ENCODE assay signal across 31 mouse cellular contexts in genomic region chr3:107857646-107858045, GRCm38 (mm10). TPM values are rescaled to one million over a fixed set of nuclear protein-coding genes. Genes with fewer than 3 reads are reported as not detected.
DNase-seq lines count a peak whose midpoint lies in the region; ATAC-seq and TF ChIP-seq lines count a peak whose summit lies in the region.
"Had no signal": no experiment of that assay in that cellular context is flagged by ENCODE, and none has a peak within 500 bp of the region (broad histone marks: within the 10 kb centered on the region; RNA-seq: fewer than 3 reads in every experiment).

No protein-coding gene starts in this region.

- no peaks in the 10 kb centered on the region for H3K36me3 ChIP-seq in forebrain, embryonic 10.5 days (replicated peaks)
- H3K36me3 ChIP-seq in forebrain, embryonic 15.5 days: no peaks in the 10 kb centered on the region
- no peaks in the 10 kb centered on the region for H3K36me3 ChIP-seq in intestine, embryonic 15.5 days
- no peaks in the 10 kb centered on the region for H3K36me3 ChIP-seq in intestine, postnatal 0 days (ENCODE audit: control insufficient read depth, insufficient read depth)
- H3K36me3 ChIP-seq: forebrain, embryonic 12.5 days; hindbrain, embryonic 13.5 days; kidney, embryonic 15.5 days; limb, embryonic 13.5 days had no signal

- H3K27me3 ChIP-seq in forebrain, embryonic 10.5 days (ENCODE audit: poor library complexity, severe bottlenecking): peaks cover 3% of the 10 kb centered on the region; the same call in 1 of the 2 replicates
- no peaks in the 10 kb centered on the region for H3K27me3 ChIP-seq in forebrain, embryonic 15.5 days
- H3K27me3 ChIP-seq in intestine, embryonic 15.5 days (replicated peaks): no peaks in the 10 kb centered on the region
- 0 out of 2 replicates have a peak, but pooled peaks cover 5% of the 10 kb centered on the region for H3K27me3 ChIP-seq in intestine, postnatal 0 days (replicated peaks; ENCODE audit: control insufficient read depth, insufficient read depth, low read length)
- H3K27me3 ChIP-seq: CH12.LX; forebrain, embryonic 12.5 days; hindbrain, embryonic 13.5 days; limb, embryonic 13.5 days had no signal

- no peak for ATAC-seq in forebrain, embryonic 15.5 days (replicated peaks)
- peak; percentile 32; the same call in 1 of the 2 replicates for ATAC-seq in intestine, embryonic 15.5 days
- no peak for ATAC-seq in intestine, postnatal 0 days
- ATAC-seq: activated CD4-positive, CD25-positive, alpha-beta regulatory T cell, adult 4 months had no signal

- H3K27ac ChIP-seq in forebrain, embryonic 10.5 days: 0 out of 2 replicates have a peak overlapping the region, but pooled peaks have one; percentile 30
- H3K27ac ChIP-seq in forebrain, embryonic 15.5 days (replicated peaks): no peak overlapping the region
- no peak overlapping the region for H3K27ac ChIP-seq in intestine, embryonic 15.5 days
- no peak overlapping the region for H3K27ac ChIP-seq in intestine, postnatal 0 days (ENCODE audit: low read depth, low read length)
- H3K27ac ChIP-seq: forebrain, embryonic 12.5 days; hindbrain, embryonic 13.5 days; kidney, embryonic 15.5 days; left cerebral cortex, adult 2 months; limb, embryonic 13.5 days; liver, embryonic 14.5 days had no signal

- no peak overlapping the region for H3K9ac ChIP-seq in forebrain, embryonic 15.5 days (replicated peaks)
- no peak overlapping the region for H3K9ac ChIP-seq in intestine, embryonic 15.5 days
- H3K9ac ChIP-seq in intestine, postnatal 0 days (ENCODE audit: low read depth, low read length): no peak overlapping the region
- H3K9ac ChIP-seq: forebrain, embryonic 12.5 days; hindbrain, embryonic 13.5 days; kidney, embryonic 15.5 days; limb, embryonic 13.5 days; liver, embryonic 14.5 days; lung, embryonic 14.5 days had no signal

- no peak for TF ChIP-seq CTCF in intestine, postnatal 0 days (IDR thresholded peaks at IDR 0.05; ENCODE audit: low read depth)

- H3K4me2 ChIP-seq in forebrain, embryonic 15.5 days (replicated peaks): no peak overlapping the region
- no peak overlapping the region for H3K4me2 ChIP-seq in intestine, embryonic 15.5 days (replicated peaks)
- H3K4me2 ChIP-seq in intestine, postnatal 0 days (replicated peaks; ENCODE audit: low read depth): no peak overlapping the region
- H3K4me2 ChIP-seq: forebrain, embryonic 12.5 days; hindbrain, embryonic 13.5 days; kidney, embryonic 15.5 days; limb, embryonic 13.5 days; lung, embryonic 14.5 days had no signal

- H3K4me1 ChIP-seq in forebrain, embryonic 10.5 days: peaks cover 17% of the 10 kb centered on the region
- no peaks in the 10 kb centered on the region for H3K4me1 ChIP-seq in forebrain, embryonic 15.5 days
- H3K4me1 ChIP-seq in intestine, embryonic 15.5 days (replicated peaks): peaks cover 5% of the 10 kb centered on the region; the same call in 1 of the 2 replicates
- no peaks in the 10 kb centered on the region for H3K4me1 ChIP-seq in intestine, postnatal 0 days (replicated peaks; ENCODE audit: control insufficient read depth, insufficient read depth, low read length)
- H3K4me1 ChIP-seq: forebrain, embryonic 12.5 days; hindbrain, embryonic 13.5 days; kidney, embryonic 15.5 days had no signal

- H3K9me3 ChIP-seq in forebrain, embryonic 10.5 days: no peaks in the 10 kb centered on the region
- H3K9me3 ChIP-seq in forebrain, embryonic 15.5 days: no peaks in the 10 kb centered on the region
- no peaks in the 10 kb centered on the region for H3K9me3 ChIP-seq in intestine, embryonic 15.5 days
- no peaks in the 10 kb centered on the region for H3K9me3 ChIP-seq in intestine, postnatal 0 days (ENCODE audit: control insufficient read depth)
- H3K9me3 ChIP-seq: forebrain, embryonic 12.5 days; hindbrain, embryonic 13.5 days; kidney, embryonic 15.5 days; limb, embryonic 13.5 days had no signal

- WGBS in forebrain, embryonic 10.5 days: 83% methylated on average over 6 of the region's 6 CpGs
- 66% methylated on average over 6 of the region's 6 CpGs for WGBS in forebrain, embryonic 15.5 days
- 38% methylated on average over 6 of the region's 6 CpGs for WGBS in intestine, embryonic 15.5 days
- 34% methylated on average over 6 of the region's 6 CpGs for WGBS in intestine, postnatal 0 days

- no peak overlapping the region for H3K4me3 ChIP-seq in forebrain, embryonic 10.5 days
- no peak overlapping the region for H3K4me3 ChIP-seq in forebrain, embryonic 15.5 days
- no peak overlapping the region for H3K4me3 ChIP-seq in intestine, embryonic 15.5 days (replicated peaks)
- no peak overlapping the region for H3K4me3 ChIP-seq in intestine, postnatal 0 days (ENCODE audit: low read depth, low read length)
- H3K4me3 ChIP-seq: erythroblast, embryonic 14.5 days; forebrain, embryonic 12.5 days; hindbrain, embryonic 13.5 days; kidney, embryonic 15.5 days; left cerebral cortex, adult 2 months; limb, embryonic 13.5 days had no signal

- no peak for DNase-seq in forebrain, embryonic 10.5 days (ENCODE audit: extremely low spot score, low spot score)
- peak; percentile 22 to 32 for DNase-seq in kidney, postnatal 36 days
- no peak for DNase-seq in kidney, postnatal 14 days
- no peak for DNase-seq in adrenal gland, adult (ENCODE audit: inconsistent age in 2 of 2, low spot score in 1 of 2)
- DNase-seq: adrenal gland, adult 8-10 months; cerebellum, adult 2 months; cerebellum, postnatal 14 days; gastrocnemius, postnatal 36 days; heart, postnatal 4 days; lung, embryonic 14.5 days; lung, postnatal 14 days; midbrain, embryonic 14.5 days; thymus, postnatal 14 days had no signal

RNA-seq across cellular contexts. Expression of gene Eps8l3, which starts 19.4 kb away (rescaled TPM):
- not detected in 2 replicates for polyA plus RNA-seq in forebrain, embryonic 10.5 days (2016; fragmentation: Nextera tagmentation; extraction: Ambion mirVana)
- polyA plus RNA-seq in forebrain, embryonic 15.5 days (2015; fragmentation: Nextera tagmentation; extraction: Ambion mirVana): not detected in 2 replicates
- polyA plus RNA-seq in intestine, embryonic 15.5 days (2015; fragmentation: Nextera tagmentation; extraction: Ambion mirVana): 164 and 180 TPM in 2 replicates
- polyA plus RNA-seq in intestine, postnatal 0 days (2015; fragmentation: Nextera tagmentation; extraction: Ambion mirVana): 475 and 488 TPM in 2 replicates
- polyA plus RNA-seq: activated CD4-positive, CD25-positive, alpha-beta regulatory T cell, adult 4 months; C2C12; cortical plate, adult 2 months; embryonic facial prominence, embryonic 14.5 days; erythroblast, embryonic 14.5 days; forebrain, embryonic 12.5 days; heart, embryonic 14.5 days; hindbrain, embryonic 13.5 days; kidney, embryonic 15.5 days; lung, embryonic 14.5 days; midbrain, embryonic 14.5 days; neural tube, embryonic 14.5 days; urinary bladder, adult 2 months had no signal

RNA-seq across cellular contexts. Expression of gene Gstm5, which starts 38.0 kb away (rescaled TPM):
- 225 and 235 TPM in 2 replicates for polyA plus RNA-seq in forebrain, embryonic 10.5 days (2016; fragmentation: Nextera tagmentation; extraction: Ambion mirVana)
- 175 and 184 TPM in 2 replicates for polyA plus RNA-seq in forebrain, embryonic 15.5 days (2015; fragmentation: Nextera tagmentation; extraction: Ambion mirVana)
- 173 and 186 TPM in 2 replicates for polyA plus RNA-seq in intestine, embryonic 15.5 days (2015; fragmentation: Nextera tagmentation; extraction: Ambion mirVana)
- 157 and 172 TPM in 2 replicates for polyA plus RNA-seq in intestine, postnatal 0 days (2015; fragmentation: Nextera tagmentation; extraction: Ambion mirVana)
- polyA plus RNA-seq: activated CD4-positive, CD25-positive, alpha-beta regulatory T cell, adult 4 months had no signal

Comparison
In these comparisons a context has a peak if more than half of its experiments do, and no peak if none do; other contexts are left out.
1. DNase-seq: peak in kidney, postnatal 36 days (2 of 2); none in forebrain, embryonic 10.5 days (single experiment), kidney, postnatal 14 days (single experiment) and adrenal gland, adult (0 of 2).
2. RNA of gene Eps8l3, which starts 19.4 kb away (polyA plus RNA-seq): 475 to 488 TPM in intestine, postnatal 0 days and 164 to 180 TPM in intestine, embryonic 15.5 days; not detected in forebrain, embryonic 10.5 days and not detected in forebrain, embryonic 15.5 days; every median in the first group is over 100 times any median in the second.